Mouse (Mus musculus): ENCODE measurements around the gene Srprb.

GRCm38 (mm10) chr9:103241206-103241605, 39.3 kb upstream of the Srprb start:
- TF ChIP-seq POLR2A (IDR thresholded peaks at IDR 0.05; ENCODE audit: insufficient read length, low read depth) (no peak), MAX (IDR thresholded peaks at IDR 0.05; ENCODE audit: low read depth) (no peak), MYOD1 (IDR thresholded peaks at IDR 0.05; ENCODE audit: control insufficient read depth in 1 of 3, insufficient read length in 2 of 3, low read depth in 2 of 3) (no peak), TCF3 (IDR thresholded peaks at IDR 0.05; ENCODE audit: insufficient read length, low read depth) (no peak)
